Mouse (Mus musculus) lung, postnatal 0 days (tissue): ENCODE data around the gene Lca5l. TPM values are rescaled to one million over a fixed set of nuclear protein-coding genes. Genes with fewer than 3 reads are reported as not detected.
A peak's percentile ranks its signal among the peaks of the same experiment; 100 is the strongest.
"Not testable (repeated sequence)": the region's sequence is repeated elsewhere in the genome, so short reads cannot be mapped to it uniquely, and the experiment has no call there.

Experiments used
- ATAC-seq: fragments of 200-750 bp; cut with Nextera tagmentation; 2 replicates; pipeline ENCODE4 v1.8.0; 2017; ENCODE audit warnings: moderate library complexity
- DNase-seq: peaks from one replicate; pipeline ENCODE4 v3.0.0-alpha.2; 2016; ENCODE audit warnings: low spot score
- H3K27ac ChIP-seq: fragments of 300-500 bp; sonication (generic); 2 replicates; pipeline ENCODE4 v1.5.1; 2014; ENCODE audit warnings: antibody characterized with exemption, mild to moderate bottlenecking, low read length, mixed read lengths
- H3K27me3 ChIP-seq: fragments of 300-500 bp; sonication (generic); replicated peaks from 2 replicates; pipeline ENCODE4 v1.6.1; 2014; ENCODE audit warnings: low read length, mixed read lengths; ENCODE audit not compliant: insufficient read depth
- H3K36me3 ChIP-seq: fragments of 300-500 bp; sonication (generic); 2 replicates; pipeline ENCODE4 v1.6.1; 2014; ENCODE audit warnings: low read length, mixed read lengths; ENCODE audit not compliant: insufficient read depth
- H3K4me1 ChIP-seq: fragments of 300-500 bp; sonication (generic); 2 replicates; pipeline ENCODE4 v1.6.1; 2014; ENCODE audit warnings: antibody characterized with exemption, low read depth, low read length, mixed read lengths; ENCODE audit not compliant: insufficient read depth
- H3K4me2 ChIP-seq: fragments of 300-500 bp; sonication (generic); replicated peaks from 2 replicates; pipeline ENCODE4 v1.6.1; 2014; ENCODE audit warnings: low read depth, mild to moderate bottlenecking, low read length, moderate library complexity, mixed read lengths
- H3K4me3 ChIP-seq: fragments of 300-500 bp; sonication (generic); 2 replicates; pipeline ENCODE4 v1.5.1; 2014; ENCODE audit warnings: low read depth, low read length
- H3K9ac ChIP-seq: fragments of 300-500 bp; sonication (generic); replicated peaks from 2 replicates; pipeline ENCODE4 v1.6.1; 2014; ENCODE audit warnings: low read depth, mild to moderate bottlenecking
- H3K9me3 ChIP-seq: fragments of 300-500 bp; sonication (generic); 2 replicates; pipeline ENCODE4 v1.6.1; 2016; ENCODE audit warnings: low read length, mixed read lengths
- CTCF ChIP-seq: IDR thresholded peaks from 2 replicates; pipeline ENCODE4 v1.5.1; 2016; ENCODE audit warnings: antibody characterized with exemption, mild to moderate bottlenecking
- EP300 ChIP-seq: IDR thresholded peaks from 2 replicates; pipeline ENCODE4 v1.6.1; 2016; ENCODE audit warnings: antibody characterized with exemption, mild to moderate bottlenecking, control low read depth
- WGBS: fragments of 180-500 bp; shearing (Covaris S2); extraction: QIAGEN DNeasy Blood & Tissue Kit; methylation state at CpG from one replicate; pipeline ENCODE4 v1.1.7; 2014; 5-methylcytosine and 5-hydroxymethylcytosine counted together
- polyA plus RNA-seq: library from polyadenylated mRNA; unstranded; fragments of >200 nt; fragmentation: Nextera tagmentation; extraction: Ambion mirVana; gene quantifications from 2 replicates; pipeline ENCODE4 v1.2.1, GENCODE M21; 2015

The Lca5l gene
- polyA plus RNA-seq, 1 experiment from 2014 or later = 1.4 TPM

DNA sequence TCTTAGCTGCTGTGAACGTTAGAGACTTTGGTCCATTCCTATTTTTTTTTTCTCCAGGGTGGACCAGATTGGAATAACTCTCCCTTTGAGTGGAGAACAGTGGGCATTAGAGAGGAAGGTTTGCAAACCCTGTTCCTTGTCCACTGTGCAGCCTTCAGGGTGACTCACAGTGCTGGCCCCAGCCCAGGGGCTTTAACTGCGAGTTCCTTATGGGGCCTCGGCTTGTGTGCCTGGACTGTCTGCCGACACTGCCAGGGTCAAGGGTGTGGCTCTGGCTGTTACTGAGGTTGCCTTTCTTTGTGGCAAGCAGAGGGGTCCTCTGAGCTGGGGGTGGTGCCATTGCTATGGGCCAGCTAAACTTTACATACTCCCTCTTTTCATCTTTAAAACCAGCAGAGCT, 41.1 kb downstream of the Lca5l start:
- 58% methylated on average over 4 of the region's 4 CpGs for WGBS
- Histone ChIP-seq H3K4me3 (no peak overlapping the region), H3K27ac (no peak overlapping the region), H3K36me3 (no peaks in the 10 kb centered on the region), H3K4me2 (no peak overlapping the region), H3K9me3 (no peaks in the 10 kb centered on the region), H3K4me1 (0 out of 2 replicates have a peak, but pooled peaks cover under 1% of the 10 kb centered on the region), H3K27me3 (no peaks in the 10 kb centered on the region), H3K9ac (no peak overlapping the region)
- DNase-seq (no peak), ATAC-seq (peak; percentile 34)
- TF ChIP-seq CTCF = no peak
- no peak for TF ChIP-seq EP300

GRCm38 (mm10) chr16:96149311-96149710, 42.8 kb downstream of the Lca5l start:
- H3K27me3 ChIP-seq = no peaks in the 10 kb centered on the region
- H3K4me1 ChIP-seq = 0 out of 2 replicates have a peak, but pooled peaks cover 4% of the 10 kb centered on the region
- no peak overlapping the region for H3K9ac ChIP-seq
- no peak for TF ChIP-seq CTCF
- TF ChIP-seq EP300 = no peak
- H3K4me2 ChIP-seq = no peak overlapping the region
- H3K4me3 ChIP-seq = no peak overlapping the region
- ATAC-seq (no peak), DNase-seq (no peak)
- H3K36me3 ChIP-seq = no peaks in the 10 kb centered on the region
- H3K27ac ChIP-seq = no peak overlapping the region
- no peaks in the 10 kb centered on the region for H3K9me3 ChIP-seq
- 60% methylated on average over 9 of the region's 9 CpGs for WGBS

- Histone ChIP-seq H3K27me3 (no peaks in the 10 kb centered on the region), H3K9me3 (no peaks in the 10 kb centered on the region), H3K9ac (no peak overlapping the region), H3K4me2 (no peak overlapping the region), H3K27ac (no peak overlapping the region), H3K4me3 (no peak overlapping the region), H3K36me3 (no peaks in the 10 kb centered on the region), H3K4me1 (0 out of 2 replicates have a peak, but pooled peaks cover 4% of the 10 kb centered on the region)
- DNase-seq (no peak), ATAC-seq (no peak)
- TF ChIP-seq EP300 = no peak
- TF ChIP-seq CTCF = no peak
- WGBS = 70% methylated on average over 6 of the region's 6 CpGs
Measured at GRCm38 (mm10) chr16:96148834-96149233, 43.2 kb downstream of the Lca5l start.

DNA sequence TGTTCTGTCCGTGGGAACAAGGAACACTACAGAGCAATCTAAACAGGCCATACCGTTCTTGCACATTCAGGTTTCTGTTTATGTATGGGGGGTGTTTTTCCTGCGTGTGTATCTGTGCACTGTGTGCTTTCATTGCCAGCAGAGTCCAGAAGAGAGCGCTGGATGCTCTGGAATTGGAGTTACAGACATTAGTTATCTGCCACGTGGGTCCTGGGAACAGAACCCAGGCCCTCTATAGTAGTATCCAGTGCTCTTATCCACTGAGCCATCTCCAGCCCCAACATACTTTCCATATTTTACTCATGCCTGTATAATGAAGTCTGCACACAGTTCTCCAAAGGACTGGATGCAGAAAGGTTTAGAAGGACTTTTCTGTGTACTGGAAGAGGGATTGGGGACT, 46.3 kb downstream of the Lca5l start:
- H3K27ac ChIP-seq = no peak overlapping the region
- ATAC-seq = no peak
- peak; percentile 21 for TF ChIP-seq CTCF
- TF ChIP-seq EP300 = no peak

GRCm38 (mm10) chr16:96145110-96145800, 46.8 kb downstream of the Lca5l start, which contains the start of gene Wrb:
Gene Wrb, plus strand, starts transcription at chr16:96145407.
- H3K4me3 ChIP-seq = peak within 1 kb of the TSS; percentile 74
- WGBS = under 1% methylated on average over 68 of the region's 68 CpGs
- no peaks in the 10 kb centered on the region for H3K36me3 ChIP-seq
- ATAC-seq (peak; percentile 96), DNase-seq (peak; percentile 100)
- H3K4me2 ChIP-seq = peak within 1 kb of the TSS; percentile 81
- no peak within 1 kb of the TSS for H3K27ac ChIP-seq
- H3K4me1 ChIP-seq = 0 out of 2 replicates have a peak, but pooled peaks cover 4% of the 10 kb centered on the region
- TF ChIP-seq EP300 (no peak), CTCF (peak; percentile 99)
- no peaks in the 10 kb centered on the region for H3K27me3 ChIP-seq
- peak within 1 kb of the TSS; percentile 6 for H3K9ac ChIP-seq
- H3K9me3 ChIP-seq = no peaks in the 10 kb centered on the region

More for the DNA sequence above, 46.3 kb downstream of the Lca5l start:
- H3K4me2 ChIP-seq = peak overlapping the region; percentile 81
- peak; percentile 16 for DNase-seq
- H3K9me3 ChIP-seq = no peaks in the 10 kb centered on the region
- 0% methylated on average over 5 of the region's 5 CpGs for WGBS
- H3K9ac ChIP-seq = peak overlapping the region; percentile 6
- H3K36me3 ChIP-seq = no peaks in the 10 kb centered on the region
- H3K4me3 ChIP-seq = peak overlapping the region; percentile 74
- 0 out of 2 replicates have a peak, but pooled peaks cover 4% of the 10 kb centered on the region for H3K4me1 ChIP-seq
- H3K27me3 ChIP-seq = no peaks in the 10 kb centered on the region

DNA sequence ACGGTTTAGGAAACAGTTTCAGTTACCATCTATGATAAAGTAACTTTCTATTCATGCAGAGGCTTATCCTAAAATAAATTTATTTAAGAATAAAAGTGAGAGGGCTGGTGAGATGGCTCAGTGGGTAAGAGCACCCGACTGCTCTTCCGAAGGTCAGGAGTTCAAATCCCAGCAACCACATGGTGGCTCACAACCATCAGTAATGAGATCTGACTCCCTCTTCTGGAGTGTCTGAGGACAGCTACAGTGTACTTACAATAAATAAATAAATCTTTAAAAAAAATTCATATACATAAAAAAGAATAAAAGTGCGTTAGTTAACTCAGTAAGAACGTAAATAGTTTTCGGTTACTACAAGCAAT, 47.3 kb downstream of the Lca5l start:
- H3K9ac ChIP-seq, H3K4me3 ChIP-seq, H3K9me3 ChIP-seq, H3K27me3 ChIP-seq, H3K4me2 ChIP-seq, H3K36me3 ChIP-seq, H3K4me1 ChIP-seq, H3K27ac ChIP-seq, DNase-seq: not testable (repeated sequence)
- ATAC-seq = peak; percentile 39
- WGBS = 27% methylated on average over 6 of the region's 6 CpGs
